Mouse (Mus musculus) kidney, adult 11 months (tissue): ENCODE results near the gene Kcnh4.

Source experiments
- DNase-seq: peaks from one replicate; pipeline ENCODE4 v3.0.0; 2022

The Kcnh4 gene

GRCm38 (mm10) chr11:100730477-100731205 lies 29.1 kb downstream of the Kcnh4 start:
- DNase-seq: peak; percentile 68

- DNase-seq: no peak
These were observed 29.8 kb downstream of the Kcnh4 start for GRCm38 (mm10) chr11:100729976-100730375.

- no peak for DNase-seq
These were observed 31.1 kb downstream of the Kcnh4 start for GRCm38 (mm10) chr11:100728601-100729000.

- peak; percentile 71 for DNase-seq
These were observed 32.5 kb downstream of the Kcnh4 start for GRCm38 (mm10) chr11:100727201-100727600.

- DNase-seq: peak; percentile 49
These were observed 34.7 kb downstream of the Kcnh4 start for GRCm38 (mm10) chr11:100724919-100725512.

GRCm38 (mm10) chr11:100722493-100723028 lies 37.2 kb downstream of the Kcnh4 start:
- peak; percentile 67 for DNase-seq

GRCm38 (mm10) chr11:100721776-100722492 lies 37.8 kb downstream of the Kcnh4 start:
- peak; percentile 82 for DNase-seq

GRCm38 (mm10) chr11:100721254-100721653 lies 38.5 kb downstream of the Kcnh4 start:
- DNase-seq: no peak

GRCm38 (mm10) chr11:100720345-100720744 lies 39.4 kb downstream of the Kcnh4 start:
- no peak for DNase-seq

- no peak for DNase-seq
These were observed 39.8 kb downstream of the Kcnh4 start for GRCm38 (mm10) chr11:100719893-100720292.

GRCm38 (mm10) chr11:100719312-100719711 lies 40.4 kb downstream of the Kcnh4 start:
- DNase-seq: no peak

GRCm38 (mm10) chr11:100718866-100719265 lies 40.9 kb downstream of the Kcnh4 start:
- DNase-seq: peak; percentile 73

GRCm38 (mm10) chr11:100718462-100718861 lies 41.3 kb downstream of the Kcnh4 start:
- no peak for DNase-seq

- DNase-seq: no peak
These were observed 43.1 kb downstream of the Kcnh4 start for GRCm38 (mm10) chr11:100716649-100717048.

GRCm38 (mm10) chr11:100714948-100715347 lies 44.8 kb downstream of the Kcnh4 start:
- DNase-seq: no peak

- DNase-seq: peak; percentile 82
These were observed 45.2 kb downstream of the Kcnh4 start for GRCm38 (mm10) chr11:100714534-100714915.

- peak; percentile 67 for DNase-seq
These were observed 45.8 kb downstream of the Kcnh4 start, which contains the start of gene Hspb9 for GRCm38 (mm10) chr11:100713735-100714533. Gene Hspb9, plus strand, starts transcription at chr11:100713850.

- DNase-seq: no peak
These were observed 46.6 kb downstream of the Kcnh4 start for GRCm38 (mm10) chr11:100713174-100713573.

- peak; percentile 78 for DNase-seq
These were observed 47.7 kb downstream of the Kcnh4 start, which contains the start of gene Kat2a for GRCm38 (mm10) chr11:100711783-100712615. Gene Kat2a, minus strand, starts transcription at chr11:100712465.

- no peak for DNase-seq
These were observed 48.8 kb downstream of the Kcnh4 start for GRCm38 (mm10) chr11:100710977-100711376.

- no peak for DNase-seq
These were observed 49.2 kb downstream of the Kcnh4 start for GRCm38 (mm10) chr11:100710528-100710927.
